Mouse (Mus musculus) liver, embryonic 14.5 days (tissue): ENCODE data around the gene Pde9a. TPM values are rescaled to one million over a fixed set of nuclear protein-coding genes. Genes with fewer than 3 reads are reported as not detected.

ENCODE experiments used
- ATAC-seq: fragments of 200-750 bp; cut with Nextera tagmentation; 2 replicates; pipeline ENCODE4 v1.8.0; 2017; ENCODE audit warnings: moderate number of reproducible peaks, mild to moderate bottlenecking, moderate library complexity; ENCODE audit not compliant: insufficient read depth
- DNase-seq, 3 experiments: peaks; one replicate each; pipeline ENCODE4 v3.0.0-alpha.2; 2012 to 2013; ENCODE audit warnings: low read depth in 3 of 3, low spot score in 3 of 3
- H3K27ac ChIP-seq: fragments of 300-500 bp; sonication (generic); 2 replicates; pipeline ENCODE4 v1.5.1; 2014; ENCODE audit warnings: moderate library complexity, mild to moderate bottlenecking, control low read depth, inconsistent platforms
- H3K27me3 ChIP-seq: fragments of 300-500 bp; sonication (generic); 2 replicates; pipeline ENCODE4 v1.6.1; 2014; ENCODE audit warnings: mild to moderate bottlenecking, low read length, moderate library complexity; ENCODE audit not compliant: control insufficient read depth, insufficient read depth
- H3K36me3 ChIP-seq: fragments of 300-500 bp; sonication (generic); replicated peaks from 2 replicates; pipeline ENCODE4 v1.6.1; 2014; ENCODE audit warnings: low read depth; ENCODE audit not compliant: control insufficient read depth, insufficient read depth
- H3K4me1 ChIP-seq, 2 experiments: fragments of 200-500 bp in 1 of 2; fragments of 300-500 bp in 1 of 2; sonication (generic) in 1 of 2; replicated peaks; 2 replicates each; pipeline ENCODE4 v1.6.1; 2012 to 2014; ENCODE audit warnings: antibody characterized with exemption in 1 of 2, inconsistent platforms in 1 of 2, low read length in 1 of 2; ENCODE audit not compliant: control insufficient read depth in 2 of 2, insufficient read depth in 2 of 2
- H3K4me2 ChIP-seq: fragments of 300-500 bp; sonication (generic); 2 replicates; pipeline ENCODE4 v1.6.1; 2014; ENCODE audit warnings: low read depth, mild to moderate bottlenecking, control low read depth, moderate library complexity
- H3K4me3 ChIP-seq, 2 experiments: fragments of 200-500 bp in 1 of 2; fragments of 300-500 bp in 1 of 2; sonication (generic) in 1 of 2; 2 replicates each; pipeline ENCODE4 v1.5.1; 2012 to 2014; ENCODE audit warnings: low read depth in 2 of 2, low read length in 2 of 2, mild to moderate bottlenecking in 2 of 2, control low read depth in 1 of 2, inconsistent platforms in 1 of 2, moderate library complexity in 1 of 2; ENCODE audit not compliant: insufficient read depth in 1 of 2
- H3K9ac ChIP-seq: fragments of 300-500 bp; sonication (generic); replicated peaks from 2 replicates; pipeline ENCODE4 v1.6.1; 2014; ENCODE audit warnings: mild to moderate bottlenecking, control low read depth, moderate library complexity
- H3K9me3 ChIP-seq: fragments of 300-500 bp; sonication (generic); 2 replicates; pipeline ENCODE4 v1.6.1; 2016; ENCODE audit warnings: low read length, mixed read lengths; ENCODE audit not compliant: control insufficient read depth
- CTCF ChIP-seq: IDR thresholded peaks from 2 replicates; pipeline ENCODE4 v1.5.1; 2016; ENCODE audit warnings: antibody characterized with exemption, low read depth, control low read depth
- EP300 ChIP-seq: IDR thresholded peaks from 2 replicates; pipeline ENCODE4 v1.6.1; 2016; ENCODE audit warnings: antibody characterized with exemption, low read depth
- WGBS: fragments of 180-500 bp; shearing (Covaris S2); extraction: QIAGEN DNeasy Blood & Tissue Kit; methylation state at CpG from one replicate; pipeline ENCODE4 v1.1.7; 2014; ENCODE audit not compliant: insufficient replicate concordance; 5-methylcytosine and 5-hydroxymethylcytosine counted together
- polyA plus RNA-seq, 2 experiments: library from polyadenylated mRNA; depleted of rRNA in 1 of 2; stranded (reverse) in 1 of 2; unstranded in 1 of 2; fragments of >200 nt; fragmentation: Nextera tagmentation in 1 of 2; extraction: Ambion mirVana in 1 of 2; gene quantifications; 2 replicates each; pipeline versions ENCODE4 v1.2.1 to v1.2.3; 2012 to 2014

Pde9a gene
- polyA plus RNA-seq, 2 experiments, result 2.8 to 3.6 TPM

GRCm38 (mm10) chr17:31420658-31421057, 34.6 kb downstream of the Pde9a start:
- H3K9ac ChIP-seq, result no peak overlapping the region
- no peaks in the 10 kb centered on the region for H3K9me3 ChIP-seq
- no peaks in the 10 kb centered on the region for H3K36me3 ChIP-seq
- no peak overlapping the region for H3K27ac ChIP-seq
- ATAC-seq, result no peak
- H3K4me2 ChIP-seq, result no peak overlapping the region
- no peaks in the 10 kb centered on the region for H3K4me1 ChIP-seq
- H3K27me3 ChIP-seq, result no peaks in the 10 kb centered on the region
- DNase-seq, result no peak
- WGBS, result 72% methylated on average over 16 of the region's 16 CpGs
- H3K4me3 ChIP-seq, result no peak overlapping the region
- TF ChIP-seq EP300 (no peak), CTCF (no peak)

- ATAC-seq, result no peak
- TF ChIP-seq CTCF, result no peak
- 67% methylated on average over 1 of the region's 1 CpGs for WGBS
These were observed 36.4 kb downstream of the Pde9a start for GRCm38 (mm10) chr17:31422381-31422780.

GRCm38 (mm10) chr17:31423020-31423419, 37.0 kb downstream of the Pde9a start:
- ATAC-seq (no peak), DNase-seq (no peak)
- Histone ChIP-seq H3K36me3 (no peaks in the 10 kb centered on the region), H3K4me3 (no peak overlapping the region), H3K4me2 (no peak overlapping the region), H3K9ac (no peak overlapping the region), H3K27me3 (no peaks in the 10 kb centered on the region), H3K4me1 (no peaks in the 10 kb centered on the region), H3K9me3 (no peaks in the 10 kb centered on the region), H3K27ac (no peak overlapping the region)
- WGBS, result 21% methylated on average over 2 of the region's 2 CpGs
- TF ChIP-seq EP300, result no peak
- TF ChIP-seq CTCF, result no peak

More at GRCm38 (mm10) chr17:31422381-31422780, 36.4 kb downstream of the Pde9a start:
- no peak for DNase-seq
- Histone ChIP-seq H3K4me3 (no peak overlapping the region), H3K27ac (no peak overlapping the region), H3K9me3 (no peaks in the 10 kb centered on the region), H3K36me3 (no peaks in the 10 kb centered on the region), H3K9ac (no peak overlapping the region), H3K4me2 (no peak overlapping the region), H3K27me3 (no peaks in the 10 kb centered on the region), H3K4me1 (no peaks in the 10 kb centered on the region)

- Histone ChIP-seq H3K36me3 (no peaks in the 10 kb centered on the region), H3K9me3 (no peaks in the 10 kb centered on the region), H3K9ac (no peak overlapping the region), H3K27me3 (no peaks in the 10 kb centered on the region), H3K4me1 (no peaks in the 10 kb centered on the region), H3K4me2 (no peak overlapping the region), H3K4me3 (no peak overlapping the region), H3K27ac (no peak overlapping the region)
- ATAC-seq (no peak), DNase-seq (no peak)
- TF ChIP-seq EP300 (no peak), CTCF (no peak)
- WGBS, result 81% methylated on average over 4 of the region's 4 CpGs
These were observed 38.3 kb downstream of the Pde9a start for GRCm38 (mm10) chr17:31424358-31424757.

GRCm38 (mm10) chr17:31424798-31425197, 38.8 kb downstream of the Pde9a start:
- Histone ChIP-seq H3K27ac (no peak overlapping the region), H3K4me2 (no peak overlapping the region), H3K27me3 (no peaks in the 10 kb centered on the region), H3K4me1 (no peaks in the 10 kb centered on the region), H3K9me3 (no peaks in the 10 kb centered on the region), H3K4me3 (no peak overlapping the region), H3K36me3 (no peaks in the 10 kb centered on the region), H3K9ac (no peak overlapping the region)
- ATAC-seq, result no peak
- TF ChIP-seq EP300, result no peak
- no peak for TF ChIP-seq CTCF
- 25% methylated on average over 8 of the region's 8 CpGs for WGBS
- no peak for DNase-seq
